Mouse (Mus musculus) embryonic facial prominence, embryonic 12.5 days (tissue): ENCODE measurements around the gene Tmem115. TPM values are rescaled to one million over a fixed set of nuclear protein-coding genes. Genes with fewer than 3 reads are reported as not detected.

Experiments
- ATAC-seq: fragments of 200-750 bp; cut with Nextera tagmentation; 2 replicates; pipeline ENCODE4 v1.8.0; 2017; ENCODE audit not compliant: insufficient number of reproducible peaks, insufficient read depth, low FRiP score, low TSS enrichment
- H3K27ac ChIP-seq: fragments of 300-500 bp; sonication (generic); 2 replicates; pipeline ENCODE4 v1.5.1; 2016; ENCODE audit warnings: mild to moderate bottlenecking
- H3K27me3 ChIP-seq: fragments of 300-500 bp; sonication (generic); 2 replicates; pipeline ENCODE4 v1.6.1; 2016; ENCODE audit warnings: mild to moderate bottlenecking, moderate library complexity
- H3K36me3 ChIP-seq: fragments of 300-500 bp; sonication (generic); 2 replicates; pipeline ENCODE4 v1.6.1; 2016; ENCODE audit warnings: mild to moderate bottlenecking
- H3K4me1 ChIP-seq: fragments of 300-500 bp; sonication (generic); 2 replicates; pipeline ENCODE4 v1.6.1; 2016
- H3K4me2 ChIP-seq: fragments of 300-500 bp; sonication (generic); replicated peaks from 2 replicates; pipeline ENCODE4 v1.6.1; 2016; ENCODE audit warnings: mild to moderate bottlenecking, moderate library complexity
- H3K4me3 ChIP-seq: fragments of 300-500 bp; sonication (generic); 2 replicates; pipeline ENCODE4 v1.5.1; 2016; ENCODE audit warnings: mild to moderate bottlenecking
- H3K9ac ChIP-seq: fragments of 300-500 bp; sonication (generic); 2 replicates; pipeline ENCODE4 v1.6.1; 2016; ENCODE audit warnings: mild to moderate bottlenecking, moderate library complexity
- H3K9me3 ChIP-seq: fragments of 300-500 bp; sonication (generic); 2 replicates; pipeline ENCODE4 v1.6.1; 2016; ENCODE audit warnings: mild to moderate bottlenecking, moderate library complexity
- WGBS: fragments of 180-500 bp; shearing (Covaris S2); methylation state at CpG from one replicate; pipeline ENCODE4 v1.1.7; 2016; 5-methylcytosine and 5-hydroxymethylcytosine counted together
- polyA plus RNA-seq: library from polyadenylated mRNA; unstranded; fragments of >200 nt; fragmentation: Nextera tagmentation; extraction: Ambion mirVana; gene quantifications from 2 replicates; pipeline ENCODE4 v1.2.1, GENCODE M21; 2016

Tmem115 gene
- polyA plus RNA-seq, 1 experiment from 2014 or later: 50.1 TPM

DNA sequence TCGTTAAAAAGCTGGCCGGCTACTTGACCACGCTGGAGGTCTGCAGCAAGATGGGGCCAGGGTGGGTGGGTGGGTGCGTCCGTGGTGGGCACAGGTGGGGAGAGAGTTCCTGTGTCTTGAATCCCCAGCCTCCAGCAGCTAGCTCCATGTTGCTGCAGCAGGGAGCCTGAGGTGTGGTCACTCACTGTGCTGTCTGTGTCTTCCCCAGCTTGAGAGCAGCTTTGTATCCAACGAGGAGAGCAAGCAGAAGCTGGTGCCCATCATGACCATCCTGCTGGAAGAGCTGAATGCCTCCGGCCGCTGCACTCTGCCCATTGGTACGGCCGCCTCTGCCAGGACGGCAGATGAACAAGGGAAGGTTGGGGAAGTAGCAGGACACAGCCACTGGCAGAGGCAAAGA, 9.6 kb downstream of the Tmem115 start:
- peaks cover 40% of the 10 kb centered on the region for H3K36me3 ChIP-seq
- 86% methylated on average over 11 of the region's 11 CpGs for whole genome bisulfite sequencing
- H3K4me3 ChIP-seq: no peak overlapping the region
- H3K4me1 ChIP-seq: peaks cover 30% of the 10 kb centered on the region
- ATAC-seq: no peak
- no peak overlapping the region for H3K9ac ChIP-seq
- no peaks in the 10 kb centered on the region for H3K9me3 ChIP-seq
- no peak overlapping the region for H3K27ac ChIP-seq
- H3K27me3 ChIP-seq: no peaks in the 10 kb centered on the region
- H3K4me2 ChIP-seq: peak overlapping the region; percentile 80

DNA sequence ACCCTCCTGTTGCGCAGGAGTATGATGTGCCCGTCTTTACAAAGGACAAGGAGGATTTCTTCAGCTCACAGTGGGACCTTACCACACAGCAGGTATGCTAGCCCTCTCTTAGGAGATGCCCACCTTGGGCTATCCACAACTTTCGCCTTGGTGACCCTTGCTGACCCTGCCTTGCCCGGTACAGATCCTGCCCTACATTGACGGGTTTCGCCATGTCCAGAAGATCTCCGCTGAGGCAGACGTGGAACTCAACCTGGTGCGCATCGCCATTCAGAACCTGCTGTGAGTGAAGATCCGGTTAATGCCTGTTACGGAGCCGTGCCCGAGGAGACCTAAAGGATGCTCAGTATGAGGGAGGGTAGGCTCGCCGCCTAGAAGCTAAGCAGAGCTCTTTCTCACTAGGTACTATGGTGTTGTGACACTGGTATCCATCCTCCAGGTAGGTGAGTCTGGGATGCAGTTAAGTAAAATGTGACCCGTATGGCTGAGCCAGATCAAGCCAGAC, 10.5 kb downstream of the Tmem115 start:
- WGBS: 92% methylated on average over 17 of the region's 17 CpGs
- Histone ChIP-seq H3K4me1 (peaks cover 30% of the 10 kb centered on the region), H3K4me3 (no peak overlapping the region), H3K27me3 (no peaks in the 10 kb centered on the region), H3K36me3 (peaks cover 31% of the 10 kb centered on the region), H3K27ac (no peak overlapping the region), H3K4me2 (no peak overlapping the region), H3K9ac (no peak overlapping the region), H3K9me3 (no peaks in the 10 kb centered on the region)
- ATAC-seq: no peak

DNA sequence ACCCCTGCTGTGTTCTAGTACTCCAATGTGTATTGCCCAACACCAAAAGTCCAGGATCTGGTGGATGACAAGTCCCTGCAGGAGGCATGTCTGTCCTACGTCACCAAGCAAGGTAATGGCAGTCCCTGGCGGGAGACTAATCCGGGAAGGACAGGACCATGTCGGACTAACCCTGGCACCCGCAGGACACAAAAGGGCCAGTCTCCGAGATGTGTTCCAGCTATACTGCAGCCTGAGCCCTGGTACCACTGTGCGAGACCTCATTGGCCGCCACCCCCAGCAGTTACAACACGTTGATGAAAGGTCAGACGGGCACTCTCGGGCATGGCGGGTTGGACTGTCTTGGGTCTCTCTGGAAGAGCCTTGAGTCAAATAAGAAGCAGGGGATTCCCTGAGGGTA, 11.0 kb downstream of the Tmem115 start:
- ATAC-seq: no peak
- H3K9me3 ChIP-seq: no peaks in the 10 kb centered on the region
- no peak overlapping the region for H3K4me2 ChIP-seq
- 0 out of 2 replicates have a peak, but pooled peaks cover 3% of the 10 kb centered on the region for H3K27me3 ChIP-seq
- H3K36me3 ChIP-seq: peaks cover 26% of the 10 kb centered on the region
- H3K4me1 ChIP-seq: peaks cover 30% of the 10 kb centered on the region
- WGBS: 93% methylated on average over 12 of the region's 12 CpGs
- no peak overlapping the region for H3K4me3 ChIP-seq
- no peak overlapping the region for H3K9ac ChIP-seq
- H3K27ac ChIP-seq: no peak overlapping the region

DNA sequence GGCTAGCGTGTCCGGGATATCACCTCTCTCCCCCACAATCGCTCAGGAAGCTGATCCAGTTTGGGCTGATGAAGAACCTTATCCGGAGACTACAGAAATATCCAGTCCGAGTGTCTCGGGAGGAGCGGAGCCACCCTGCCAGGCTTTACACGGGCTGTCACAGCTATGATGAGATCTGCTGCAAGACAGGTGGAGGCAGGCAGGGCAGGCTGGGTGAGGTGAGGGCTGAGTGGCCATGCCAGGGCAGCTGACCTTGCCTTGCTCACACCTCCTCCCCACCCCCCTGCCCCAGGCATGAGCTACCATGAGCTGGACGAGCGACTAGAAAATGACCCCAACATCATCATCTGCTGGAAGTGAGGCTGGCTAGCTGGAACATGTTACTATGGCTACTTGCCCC, 11.5 kb downstream of the Tmem115 start:
- Histone ChIP-seq H3K27me3 (0 out of 2 replicates have a peak, but pooled peaks cover 6% of the 10 kb centered on the region), H3K9me3 (no peaks in the 10 kb centered on the region), H3K27ac (no peak overlapping the region), H3K4me1 (peaks cover 30% of the 10 kb centered on the region), H3K4me2 (no peak overlapping the region), H3K9ac (no peak overlapping the region), H3K36me3 (peaks cover 21% of the 10 kb centered on the region), H3K4me3 (no peak overlapping the region)
- no peak for ATAC-seq
- 85% methylated on average over 10 of the region's 10 CpGs for WGBS

DNA sequence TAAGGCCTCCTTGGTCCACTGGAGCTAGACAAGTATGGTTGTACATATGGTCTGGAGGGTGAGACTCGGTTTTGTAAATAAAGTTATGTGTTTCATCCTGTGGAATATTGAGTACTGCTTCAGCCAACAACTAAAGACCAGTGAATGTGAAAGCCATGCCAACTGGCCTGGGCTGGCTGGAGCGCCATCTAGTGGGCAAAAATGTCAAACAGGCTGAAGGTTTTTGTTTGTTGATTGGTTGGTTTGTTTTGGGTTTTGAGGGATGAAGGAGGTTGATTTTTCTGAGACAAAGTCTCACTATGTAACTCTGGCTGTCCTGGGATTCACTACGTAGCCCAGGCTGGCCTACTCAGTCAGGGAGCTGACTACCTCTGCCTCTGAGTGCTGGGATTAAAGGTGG, 11.9 kb downstream of the Tmem115 start:
- H3K9me3 ChIP-seq: no peaks in the 10 kb centered on the region
- no peak overlapping the region for H3K27ac ChIP-seq
- no peak overlapping the region for H3K9ac ChIP-seq
- no peak overlapping the region for H3K4me3 ChIP-seq
- H3K27me3 ChIP-seq: peaks cover 10% of the 10 kb centered on the region; the same call in 1 of the 2 replicates
- WGBS: 12% methylated on average over 3 of the region's 3 CpGs
- H3K36me3 ChIP-seq: peaks cover 20% of the 10 kb centered on the region
- no peak overlapping the region for H3K4me2 ChIP-seq
- peaks cover 32% of the 10 kb centered on the region for H3K4me1 ChIP-seq
- ATAC-seq: no peak

DNA sequence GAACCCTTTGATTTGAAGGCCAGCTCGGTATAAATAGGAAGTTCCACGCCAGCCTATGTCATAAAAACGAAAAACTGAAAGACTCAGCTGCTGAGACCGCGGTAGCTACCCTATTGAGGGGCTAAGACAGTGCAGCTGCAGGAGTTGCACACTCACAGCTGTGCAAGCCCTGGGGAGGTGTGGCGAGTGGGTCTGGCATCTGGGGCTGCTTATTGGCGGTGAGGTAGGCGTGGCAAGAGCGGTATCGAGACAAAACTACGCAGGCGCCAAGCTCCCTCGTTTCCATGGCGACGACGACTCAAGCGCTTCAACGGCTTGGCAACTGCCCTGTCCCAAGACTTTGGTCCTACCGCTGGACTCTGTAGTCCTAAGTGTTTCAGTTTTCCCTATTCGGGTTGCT, 13.3 kb downstream of the Tmem115 start, which contains the start of gene Zmynd10:
TSS of gene Zmynd10 (plus strand) at position 273 of the 400 bp plus-strand sequence.
- peak within 1 kb of the TSS; percentile 41 for H3K4me2 ChIP-seq
- 0 out of 2 replicates have a peak within 1 kb of the TSS, but pooled peaks have one; percentile 5 for H3K9ac ChIP-seq
- 0 out of 2 replicates have a peak within 1 kb of the TSS, but pooled peaks have one; percentile 12 for H3K4me3 ChIP-seq
- peak; percentile 48; the same call in 1 of the 2 replicates for ATAC-seq
- WGBS: 4% methylated on average over 20 of the region's 20 CpGs
- H3K36me3 ChIP-seq: peaks cover 20% of the 10 kb centered on the region
- H3K9me3 ChIP-seq: no peaks in the 10 kb centered on the region
- peaks cover 38% of the 10 kb centered on the region for H3K4me1 ChIP-seq
- H3K27me3 ChIP-seq: peaks cover 13% of the 10 kb centered on the region; the same call in 1 of the 2 replicates
- H3K27ac ChIP-seq: no peak within 1 kb of the TSS

DNA sequence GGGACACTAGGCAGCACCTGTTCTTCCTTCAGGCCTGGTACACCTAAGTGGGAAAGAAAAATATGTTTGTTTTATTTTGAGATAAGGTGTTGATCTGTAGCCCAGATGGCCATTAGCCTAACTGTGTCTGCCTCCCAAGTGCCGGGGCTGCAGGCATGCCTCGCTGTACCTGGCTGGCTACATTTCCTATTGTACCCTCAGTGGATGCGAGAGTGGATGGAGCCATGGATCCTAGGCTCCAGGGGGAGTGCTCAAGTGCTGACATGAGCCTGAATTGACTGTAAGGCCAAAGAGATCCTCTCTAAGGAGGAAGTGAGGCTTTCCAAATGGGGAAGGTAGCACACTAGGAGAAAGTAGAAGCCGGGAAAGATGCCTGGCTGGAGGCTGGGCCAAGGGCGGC, 14.2 kb downstream of the Tmem115 start:
- peaks cover 13% of the 10 kb centered on the region; the same call in 1 of the 2 replicates for H3K27me3 ChIP-seq
- peaks cover 20% of the 10 kb centered on the region for H3K36me3 ChIP-seq
- no peak overlapping the region for H3K27ac ChIP-seq
- H3K4me3 ChIP-seq: no peak overlapping the region
- no peak for ATAC-seq
- H3K9me3 ChIP-seq: no peaks in the 10 kb centered on the region
- H3K4me2 ChIP-seq: no peak overlapping the region
- WGBS: 76% methylated on average over 5 of the region's 5 CpGs
- peaks cover 40% of the 10 kb centered on the region for H3K4me1 ChIP-seq
- no peak overlapping the region for H3K9ac ChIP-seq

DNA sequence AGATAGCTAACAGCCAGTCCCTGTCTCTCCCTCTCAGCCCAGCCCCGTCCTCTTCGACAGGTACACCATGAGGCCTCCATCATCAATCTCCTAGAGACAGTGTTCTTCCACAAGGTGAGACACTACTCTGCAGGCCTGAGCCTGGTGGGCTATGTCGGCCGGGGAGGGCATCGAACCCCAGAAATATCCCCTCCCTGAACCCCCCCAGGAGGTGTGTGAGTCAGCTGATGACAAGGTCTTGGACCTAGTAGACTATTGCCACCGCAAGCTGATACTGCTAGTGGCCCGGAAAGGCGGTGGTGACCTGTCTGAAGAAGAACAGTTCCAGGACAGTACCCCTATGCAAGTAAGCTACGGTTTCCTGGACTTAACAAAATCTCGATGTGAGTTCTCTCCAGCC, 15.1 kb downstream of the Tmem115 start:
- H3K9me3 ChIP-seq: no peaks in the 10 kb centered on the region
- no peak overlapping the region for H3K27ac ChIP-seq
- peaks cover 13% of the 10 kb centered on the region; the same call in 1 of the 2 replicates for H3K27me3 ChIP-seq
- 88% methylated on average over 10 of the region's 10 CpGs for WGBS
- peaks cover 16% of the 10 kb centered on the region for H3K36me3 ChIP-seq
- H3K9ac ChIP-seq: no peak overlapping the region
- peaks cover 46% of the 10 kb centered on the region for H3K4me1 ChIP-seq
- no peak for ATAC-seq
- no peak overlapping the region for H3K4me3 ChIP-seq
- H3K4me2 ChIP-seq: no peak overlapping the region

DNA sequence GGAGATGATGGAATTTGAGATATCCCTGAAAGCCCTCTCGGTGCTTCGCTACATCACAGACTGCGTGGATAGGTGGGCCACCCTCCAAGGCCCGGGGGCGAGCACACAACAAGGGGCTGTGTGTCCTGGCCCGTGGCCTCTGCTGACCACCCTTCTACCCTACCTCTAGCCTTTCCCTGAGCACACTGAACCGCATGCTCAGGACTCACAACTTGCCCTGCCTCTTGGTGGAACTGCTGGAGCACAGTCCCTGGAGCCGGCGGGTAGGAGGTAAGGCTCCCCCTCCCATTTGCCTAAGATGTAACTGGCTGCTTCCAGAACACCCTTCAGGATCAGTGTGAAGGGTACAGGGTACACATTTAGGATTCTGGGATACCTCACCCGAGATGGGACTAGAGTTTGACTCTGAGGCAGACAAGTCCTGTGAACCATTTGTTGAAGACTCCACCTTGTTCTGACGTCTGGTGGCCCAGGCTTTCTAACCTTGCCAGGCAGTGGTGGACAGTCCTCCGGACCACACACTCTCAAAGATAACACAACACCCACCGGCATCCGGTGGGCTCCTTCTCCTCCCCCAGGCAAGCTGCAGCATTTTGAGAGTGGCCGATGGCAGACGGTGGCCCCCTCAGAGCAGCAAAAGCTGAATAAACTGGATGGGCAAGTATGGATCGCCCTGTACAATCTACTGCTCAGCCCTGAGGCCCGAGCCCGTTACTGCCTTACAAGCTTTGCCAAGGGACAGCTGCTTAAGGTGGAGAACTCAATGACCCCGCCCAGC, 15.7 kb downstream of the Tmem115 start:
- no peak overlapping the region for H3K4me2 ChIP-seq
- H3K4me1 ChIP-seq: peaks cover 46% of the 10 kb centered on the region

DNA sequence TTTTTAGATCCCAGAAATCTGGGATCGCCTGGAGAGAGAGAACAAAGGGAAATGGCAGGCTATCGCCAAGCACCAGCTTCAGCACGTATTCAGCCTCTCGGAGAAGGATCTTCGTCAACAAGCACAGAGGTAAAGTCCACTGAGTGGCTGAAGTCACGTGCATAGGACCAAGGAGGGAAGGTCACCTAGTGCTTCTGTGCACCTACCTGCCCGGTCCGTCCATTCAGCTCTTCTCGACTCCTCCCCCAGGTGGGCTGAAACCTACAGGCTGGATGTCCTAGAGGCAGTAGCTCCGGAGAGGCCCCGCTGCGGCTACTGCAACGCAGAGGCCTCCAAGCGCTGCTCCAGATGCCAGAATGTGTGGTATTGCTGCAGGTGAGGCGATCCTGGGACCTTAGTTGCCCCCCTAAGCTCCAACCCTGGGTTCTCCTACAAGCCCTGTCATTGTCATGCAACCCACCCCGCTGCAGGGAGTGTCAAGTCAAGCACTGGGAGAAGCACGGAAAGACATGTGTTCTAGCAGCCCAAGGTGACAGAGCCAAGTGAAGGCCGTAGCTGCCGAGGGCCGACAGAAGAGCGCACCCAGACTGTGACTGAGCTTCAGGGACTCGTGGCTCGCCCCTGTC, 16.9 kb downstream of the Tmem115 start:
- Histone ChIP-seq H3K4me1 (peaks cover 48% of the 10 kb centered on the region), H3K27me3 (peaks cover 13% of the 10 kb centered on the region; the same call in 1 of the 2 replicates), H3K27ac (no peak overlapping the region; the same call in 1 of the 2 replicates), H3K36me3 (no peaks in the 10 kb centered on the region), H3K4me3 (peak overlapping the region; percentile 49), H3K9me3 (no peaks in the 10 kb centered on the region), H3K4me2 (peak overlapping the region; percentile 83), H3K9ac (peak overlapping the region; percentile 70)
- ATAC-seq: no peak
- 24% methylated on average over 23 of the region's 23 CpGs for WGBS

More for the DNA sequence above, 15.7 kb downstream of the Tmem115 start:
- Histone ChIP-seq H3K27ac (no peak overlapping the region), H3K9ac (no peak overlapping the region), H3K27me3 (peaks cover 13% of the 10 kb centered on the region; the same call in 1 of the 2 replicates), H3K4me3 (no peak overlapping the region), H3K9me3 (no peaks in the 10 kb centered on the region), H3K36me3 (peaks cover 10% of the 10 kb centered on the region)
- ATAC-seq: no peak
- 82% methylated on average over 20 of the region's 20 CpGs for WGBS

DNA sequence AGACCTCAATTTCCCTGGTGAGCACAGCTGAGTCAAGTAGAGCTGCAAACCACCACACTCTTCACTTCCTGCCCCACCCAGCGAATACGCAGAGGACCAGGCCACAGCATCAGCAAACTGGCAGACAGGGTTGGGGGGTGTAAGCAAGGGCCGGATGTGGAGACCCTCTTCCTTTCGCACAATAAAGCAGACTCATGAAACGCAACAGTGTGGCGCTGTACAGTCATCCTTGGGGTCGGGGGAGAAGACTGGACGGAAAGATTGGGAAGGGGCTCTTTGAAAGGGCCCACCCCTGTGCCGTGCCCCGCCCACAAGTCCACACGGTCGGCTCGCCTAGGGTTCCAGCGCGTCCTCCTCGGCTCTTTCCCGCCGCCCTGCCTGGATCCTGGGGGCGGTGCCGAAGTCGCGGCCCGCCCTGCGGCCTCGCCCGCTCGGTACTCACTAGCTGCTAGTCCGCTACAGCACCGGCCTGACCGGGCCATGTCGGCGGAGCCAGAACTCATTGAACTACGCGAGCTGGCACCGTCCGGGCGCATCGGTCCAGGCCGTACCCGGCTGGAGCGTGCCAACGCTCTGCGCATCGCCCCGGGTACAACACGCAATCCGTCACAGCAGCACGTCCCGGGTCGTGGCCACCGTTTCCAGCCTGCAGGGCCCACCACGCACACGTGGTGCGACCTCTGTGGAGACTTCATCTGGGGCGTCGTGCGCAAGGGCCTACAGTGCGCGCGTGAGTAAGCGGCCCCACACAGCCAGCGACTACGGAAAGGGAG, 17.6 kb downstream of the Tmem115 start, which contains the start of gene Rassf1:
TSS of gene Rassf1 (plus strand) at position 439 of the 773 bp plus-strand sequence.
- Histone ChIP-seq H3K9ac (peak within 1 kb of the TSS; percentile 70), H3K4me2 (peak within 1 kb of the TSS; percentile 83), H3K36me3 (0 out of 2 replicates have a peak, but pooled peaks cover under 1% of the 10 kb centered on the region), H3K9me3 (no peaks in the 10 kb centered on the region), H3K4me3 (peak within 1 kb of the TSS; percentile 49), H3K4me1 (peaks cover 55% of the 10 kb centered on the region), H3K27me3 (peaks cover 13% of the 10 kb centered on the region; the same call in 1 of the 2 replicates), H3K27ac (peak within 1 kb of the TSS; percentile 59)
- WGBS: under 1% methylated on average over 63 of the region's 63 CpGs
- ATAC-seq: peak; percentile 7; the same call in 1 of the 2 replicates
